Mouse (Mus musculus) megakaryocyte, embryonic 14.5 days (primary cell): Measurements from ENCODE around the gene Lmf2.

Experiments
- FLI1 ChIP-seq: IDR thresholded peaks from 2 replicates; pipeline ENCODE4 v1.6.1; 2012; ENCODE audit warnings: low read length, inconsistent platforms, mixed read lengths
- GATA1 ChIP-seq: IDR thresholded peaks from 3 replicates; pipeline ENCODE4 v1.6.1; 2012; ENCODE audit warnings: mixed read lengths, low read length, inconsistent platforms, borderline replicate concordance

DNA sequence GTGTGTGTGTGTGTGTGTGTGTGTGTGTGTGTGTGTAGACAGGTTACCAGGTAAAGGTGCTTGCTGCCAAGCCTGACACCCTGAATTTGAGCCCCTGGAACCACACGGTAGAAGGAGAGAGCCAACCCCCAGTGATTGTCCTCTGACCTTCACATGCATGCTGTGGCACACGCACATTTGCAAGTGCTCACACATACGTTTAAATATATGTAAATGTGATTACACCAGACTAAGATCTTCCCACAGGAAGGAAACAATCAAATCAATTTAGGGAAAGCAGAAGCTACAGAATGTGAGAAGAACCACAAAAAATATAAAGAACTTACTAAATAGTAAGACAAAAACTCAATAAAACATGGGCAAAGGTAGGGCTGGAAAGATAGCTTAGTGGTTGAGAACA, 15.3 kb downstream of the Lmf2 start:
- TF ChIP-seq GATA1 (no peak), FLI1 (no peak)
